Mouse (Mus musculus) fat pad, adult 2 months (tissue): ENCODE data around the gene Bhlhe40.

Experiments used
- DNase-seq: peaks from one replicate; pipeline ENCODE4 v3.0.0-alpha.2; 2011; ENCODE audit warnings: low read depth, low spot score; ENCODE audit errors: extremely low read depth

The Bhlhe40 gene

GRCm38 (mm10) chr6:108712148-108712547 is 51.7 kb downstream of the Bhlhe40 start:
- no peak for DNase-seq

GRCm38 (mm10) chr6:108713175-108713974 is 52.9 kb downstream of the Bhlhe40 start:
- DNase-seq: no peak
